Mouse (Mus musculus) limb, embryonic 11.5 days (tissue): ENCODE results near the gene Mcm6. TPM values are rescaled to one million over a fixed set of nuclear protein-coding genes. Genes with fewer than 3 reads are reported as not detected.

Source experiments
- ATAC-seq: fragments of 200-750 bp; cut with Nextera tagmentation; 2 replicates; pipeline ENCODE4 v1.8.0; 2017; ENCODE audit warnings: low read depth; ENCODE audit not compliant: insufficient number of reproducible peaks, low FRiP score, low TSS enrichment
- DNase-seq: peaks from one replicate; pipeline ENCODE4 v3.0.0-alpha.2; 2015; ENCODE audit warnings: low spot score
- H3K27ac ChIP-seq: fragments of 300-500 bp; sonication (generic); replicated peaks from 2 replicates; pipeline ENCODE4 v1.5.1; 2014; ENCODE audit warnings: low read depth, mild to moderate bottlenecking, low read length
- H3K27me3 ChIP-seq: fragments of 300-500 bp; sonication (generic); 2 replicates; pipeline ENCODE4 v1.6.1; 2014; ENCODE audit warnings: mild to moderate bottlenecking, low read length, mixed read lengths; ENCODE audit not compliant: control insufficient read depth, insufficient read depth
- H3K36me3 ChIP-seq: fragments of 300-500 bp; sonication (generic); 2 replicates; pipeline ENCODE4 v1.6.1; 2014; ENCODE audit warnings: mild to moderate bottlenecking, low read length, moderate library complexity, mixed read lengths; ENCODE audit not compliant: control insufficient read depth, insufficient read depth
- H3K4me1 ChIP-seq: fragments of 300-500 bp; sonication (generic); 2 replicates; pipeline ENCODE4 v1.6.1; 2014; ENCODE audit warnings: low read length, mixed read lengths; ENCODE audit not compliant: control insufficient read depth, insufficient read depth
- H3K4me2 ChIP-seq: fragments of 300-500 bp; sonication (generic); 2 replicates; pipeline ENCODE4 v1.6.1; 2014; ENCODE audit warnings: low read depth, mild to moderate bottlenecking, moderate library complexity; ENCODE audit not compliant: severe bottlenecking
- H3K4me3 ChIP-seq: fragments of 300-500 bp; sonication (generic); 2 replicates; pipeline ENCODE4 v1.5.1; 2014; ENCODE audit warnings: low read depth, low read length
- H3K9ac ChIP-seq: fragments of 300-500 bp; sonication (generic); 2 replicates; pipeline ENCODE4 v1.6.1; 2014; ENCODE audit warnings: mild to moderate bottlenecking, low read length
- H3K9me3 ChIP-seq: fragments of 300-500 bp; sonication (generic); 2 replicates; pipeline ENCODE4 v1.6.1; 2016; ENCODE audit warnings: low read length; ENCODE audit not compliant: control insufficient read depth
- WGBS: fragments of 180-500 bp; shearing (Covaris S2); extraction: QIAGEN DNeasy Blood & Tissue Kit; methylation state at CpG from one replicate; pipeline ENCODE4 v1.1.7; 2014; 5-methylcytosine and 5-hydroxymethylcytosine counted together
- polyA plus RNA-seq: library from polyadenylated mRNA; unstranded; fragments of >200 nt; fragmentation: Nextera tagmentation; extraction: Ambion mirVana; gene quantifications from 2 replicates; pipeline ENCODE4 v1.2.1, GENCODE M21; 2014

The Mcm6 gene
- polyA plus RNA-seq, 1 experiment from 2014 or later: 333 TPM

DNA sequence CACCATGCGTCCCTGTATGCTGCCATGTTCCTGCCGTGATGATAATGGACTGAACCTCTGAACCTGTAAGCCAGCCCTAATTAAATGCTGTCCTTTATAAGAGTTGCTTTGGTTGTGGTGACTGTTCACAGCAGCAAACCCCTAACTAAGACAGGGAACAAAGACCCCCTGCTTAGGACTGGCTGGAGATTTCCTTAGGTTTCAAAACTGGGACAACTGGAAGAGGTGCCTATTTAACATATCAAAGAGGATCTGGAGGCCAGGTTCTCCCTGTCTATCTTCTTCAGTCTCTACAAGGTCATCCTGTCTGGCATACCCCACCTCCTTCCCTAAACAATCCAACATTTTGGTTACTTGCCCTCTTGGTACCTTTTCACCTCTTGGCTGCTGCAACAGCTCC, 32.9 kb upstream of the Mcm6 start:
- no peak overlapping the region for H3K4me3 ChIP-seq
- ATAC-seq: no peak
- H3K9me3 ChIP-seq: no peaks in the 10 kb centered on the region
- H3K9ac ChIP-seq: no peak overlapping the region
- no peak overlapping the region for H3K27ac ChIP-seq
- WGBS: 87% methylated on average over 2 of the region's 2 CpGs
- H3K36me3 ChIP-seq: no peaks in the 10 kb centered on the region; the same call in 1 of the 2 replicates
- H3K27me3 ChIP-seq: no peaks in the 10 kb centered on the region
- no peak overlapping the region for H3K4me2 ChIP-seq
- H3K4me1 ChIP-seq: no peaks in the 10 kb centered on the region
- no peak for DNase-seq

DNA sequence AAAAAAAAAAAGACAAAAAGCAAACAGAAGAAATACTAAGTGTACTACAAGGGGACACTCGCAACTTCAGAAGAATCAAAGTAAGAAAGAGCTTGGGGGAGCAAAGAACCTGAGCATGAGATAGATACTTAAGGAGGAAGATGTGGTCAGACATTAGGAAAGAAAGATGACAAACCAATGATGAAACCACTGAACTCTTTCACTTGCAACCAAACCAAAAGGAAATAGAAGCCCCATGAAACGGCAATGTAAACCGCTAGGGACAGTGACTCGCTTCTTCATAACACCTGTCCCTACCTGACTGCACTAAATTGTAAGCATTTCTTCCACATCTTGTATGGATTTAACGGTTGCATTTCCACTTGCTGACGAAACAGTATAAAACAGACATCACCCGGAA, 27.0 kb upstream of the Mcm6 start:
- Histone ChIP-seq H3K27ac (no peak overlapping the region), H3K9ac (no peak overlapping the region), H3K4me3 (no peak overlapping the region), H3K4me2 (no peak overlapping the region), H3K27me3 (no peaks in the 10 kb centered on the region), H3K36me3 (peaks cover 3% of the 10 kb centered on the region), H3K4me1 (no peaks in the 10 kb centered on the region), H3K9me3 (no peaks in the 10 kb centered on the region)
- WGBS: 93% methylated on average over 7 of the region's 7 CpGs
- ATAC-seq (no peak), DNase-seq (no peak)

DNA sequence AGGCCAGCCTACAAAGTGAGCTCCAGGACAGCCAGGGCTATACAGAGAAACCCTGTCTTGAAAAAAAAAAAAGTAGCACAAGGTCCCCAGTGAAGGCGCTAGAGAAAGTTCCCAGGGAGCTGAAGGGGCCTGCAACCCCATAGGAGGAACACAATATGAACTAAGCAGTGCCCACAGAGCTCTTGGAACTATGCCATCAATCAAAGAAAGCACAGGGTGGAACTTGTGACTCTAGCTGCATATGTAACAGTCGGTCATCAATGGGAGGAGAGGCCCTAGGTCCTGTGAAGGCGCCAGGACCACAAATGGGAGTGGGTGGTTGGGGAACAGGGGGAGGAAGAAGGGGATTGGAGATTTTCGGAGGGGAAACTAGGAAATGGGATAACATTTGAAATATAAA, 17.4 kb upstream of the Mcm6 start:
- H3K27ac ChIP-seq: no peak overlapping the region
- DNase-seq (no peak), ATAC-seq (no peak)
- 97% methylated on average over 4 of the region's 4 CpGs for WGBS
- peaks cover 4% of the 10 kb centered on the region for H3K36me3 ChIP-seq
- H3K4me1 ChIP-seq: no peaks in the 10 kb centered on the region
- no peak overlapping the region for H3K9ac ChIP-seq
- no peaks in the 10 kb centered on the region for H3K9me3 ChIP-seq
- H3K27me3 ChIP-seq: no peaks in the 10 kb centered on the region
- H3K4me2 ChIP-seq: no peak overlapping the region
- H3K4me3 ChIP-seq: no peak overlapping the region

DNA sequence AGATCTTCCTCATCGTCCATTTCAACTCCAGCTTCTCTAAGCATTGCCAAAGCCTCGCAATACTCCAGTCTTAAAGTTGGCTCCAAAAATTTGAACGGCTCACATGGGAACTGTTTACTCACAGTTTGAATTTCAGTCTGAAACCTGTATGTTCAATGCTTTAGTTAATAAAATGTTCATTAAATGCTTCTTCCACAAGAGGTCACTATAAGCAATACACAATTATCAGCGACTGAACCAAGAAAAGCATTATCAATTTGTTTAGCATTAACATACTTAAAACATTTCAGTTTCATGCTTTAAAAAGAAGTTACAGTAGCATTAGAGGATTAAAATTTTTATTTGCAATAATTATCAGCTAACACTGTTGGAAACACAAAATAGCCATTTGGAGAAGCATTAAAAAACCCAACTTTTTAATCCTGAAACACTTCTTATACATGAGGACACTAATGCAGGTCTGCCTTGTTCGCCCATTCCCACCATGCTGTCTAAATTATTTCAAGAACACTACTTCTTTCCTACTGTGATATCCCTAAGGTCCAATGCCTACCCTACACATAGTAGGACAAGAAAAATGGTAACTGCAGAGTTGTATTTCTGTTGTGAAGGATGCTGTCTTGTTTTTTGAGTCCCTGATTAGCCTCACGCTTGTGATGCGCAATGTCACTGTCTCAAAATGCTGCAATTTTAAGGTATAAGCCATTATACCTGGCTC, 12.8 kb upstream of the Mcm6 start:
- Histone ChIP-seq H3K4me1 (no peaks in the 10 kb centered on the region), H3K27ac (no peak overlapping the region), H3K4me3 (no peak overlapping the region), H3K4me2 (no peak overlapping the region), H3K9me3 (no peaks in the 10 kb centered on the region), H3K36me3 (no peaks in the 10 kb centered on the region), H3K27me3 (no peaks in the 10 kb centered on the region), H3K9ac (no peak overlapping the region)
- 90% methylated on average over 7 of the region's 7 CpGs for WGBS
- no peak for DNase-seq
- no peak for ATAC-seq

DNA sequence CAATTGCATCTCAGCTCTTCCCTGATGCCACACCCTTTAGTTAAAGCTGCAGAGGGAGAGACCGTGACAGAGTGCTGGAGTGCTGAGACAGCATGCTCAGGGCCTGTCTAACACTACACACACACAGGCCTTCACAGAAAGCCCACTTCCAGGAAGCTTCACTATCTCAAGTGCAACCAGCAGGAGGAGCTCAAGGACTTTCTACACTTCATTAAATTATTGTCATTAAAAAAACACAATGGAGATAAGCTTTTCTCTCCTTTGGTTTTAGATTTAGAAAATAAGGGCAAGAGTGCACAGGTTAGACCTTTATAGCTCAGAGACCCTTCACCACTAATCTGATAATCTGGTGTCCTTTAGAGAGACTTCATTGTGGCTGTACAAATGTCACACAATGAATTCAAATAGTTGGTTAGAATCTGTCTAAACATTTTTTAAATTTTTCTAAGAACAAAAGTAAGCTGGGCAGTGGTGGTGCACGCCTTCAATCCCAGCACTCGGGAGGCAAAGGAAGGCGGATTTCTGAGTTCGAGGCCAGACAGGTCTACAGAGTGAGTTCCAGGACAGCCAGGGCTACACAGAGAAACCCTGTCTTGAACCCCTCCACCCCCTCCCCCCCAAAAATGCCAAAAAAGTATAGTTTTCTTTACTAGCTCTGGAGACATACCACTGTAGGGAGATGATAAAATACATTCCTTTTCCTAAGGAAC, 9.4 kb upstream of the Mcm6 start:
- Histone ChIP-seq H3K4me3 (no peak overlapping the region), H3K9ac (no peak overlapping the region), H3K9me3 (no peaks in the 10 kb centered on the region), H3K36me3 (no peaks in the 10 kb centered on the region), H3K27me3 (no peaks in the 10 kb centered on the region), H3K4me2 (no peak overlapping the region), H3K4me1 (no peaks in the 10 kb centered on the region), H3K27ac (no peak overlapping the region)
- 87% methylated on average over 5 of the region's 5 CpGs for WGBS
- DNase-seq: peak; percentile 38
- peak; percentile 62; the same call in 1 of the 2 replicates for ATAC-seq

DNA sequence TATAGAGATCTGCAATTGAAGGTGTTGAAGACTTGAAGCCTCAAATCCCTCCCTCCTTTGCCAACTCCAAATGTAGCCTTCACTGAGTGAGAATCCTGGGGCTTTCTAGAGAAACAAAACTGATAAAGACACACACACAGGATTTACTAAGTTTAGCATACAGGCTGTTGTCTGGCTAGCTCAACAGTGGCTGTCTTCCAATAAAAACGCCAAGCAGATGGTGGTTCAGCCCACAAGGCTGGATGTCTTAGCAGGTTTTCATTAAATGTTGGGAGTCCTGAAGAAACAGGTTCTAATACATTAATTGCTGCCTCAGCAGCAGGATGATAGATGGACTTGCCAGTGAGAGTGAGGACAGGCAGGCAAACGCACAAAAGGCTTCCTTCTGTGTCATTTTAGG, 1.1 kb upstream of the Mcm6 start:
- WGBS: 55% methylated on average over 2 of the region's 2 CpGs
- no peak overlapping the region for H3K4me3 ChIP-seq
- DNase-seq (no peak), ATAC-seq (no peak)
- H3K4me2 ChIP-seq: no peak overlapping the region
- H3K9me3 ChIP-seq: no peaks in the 10 kb centered on the region
- no peaks in the 10 kb centered on the region for H3K27me3 ChIP-seq
- 0 out of 2 replicates have a peak, but pooled peaks cover 3% of the 10 kb centered on the region for H3K4me1 ChIP-seq
- no peak overlapping the region for H3K9ac ChIP-seq
- H3K36me3 ChIP-seq: peaks cover 3% of the 10 kb centered on the region; the same call in 1 of the 2 replicates
- H3K27ac ChIP-seq: no peak overlapping the region

DNA sequence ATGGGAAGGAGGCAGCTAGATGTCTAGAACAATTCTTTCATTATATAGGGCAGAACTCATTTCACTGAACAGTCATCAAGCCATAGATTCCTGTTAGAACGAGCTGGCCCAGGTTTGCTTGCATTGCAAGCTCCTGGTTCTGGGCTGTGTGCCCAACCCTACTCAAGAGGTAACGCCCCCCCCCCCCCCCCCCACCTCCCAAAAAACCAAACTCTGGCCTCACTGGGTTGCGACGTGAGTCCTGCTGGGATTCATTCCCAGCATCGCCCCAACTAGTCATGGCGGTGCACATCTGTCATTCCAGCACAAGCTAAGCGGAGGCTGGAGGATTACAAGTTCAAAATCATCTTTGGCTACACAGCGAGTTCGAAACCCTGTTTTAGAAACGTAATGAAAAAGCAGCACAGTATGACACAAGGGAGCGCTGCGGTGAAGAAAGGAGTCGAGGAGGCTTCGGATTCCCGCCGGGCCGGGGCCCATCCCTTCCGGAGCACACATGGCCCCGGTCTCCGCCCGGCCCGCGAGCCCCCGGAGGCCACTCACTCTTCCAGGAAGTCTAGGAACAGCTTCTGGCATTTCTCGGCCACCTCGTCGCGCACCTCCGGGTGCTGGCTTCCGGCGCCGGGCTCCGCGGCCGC, 429 bp downstream of the Mcm6 start:
- no peaks in the 10 kb centered on the region for H3K9me3 ChIP-seq
- DNase-seq: no peak
- H3K27ac ChIP-seq: peak overlapping the region; percentile 87
- H3K4me3 ChIP-seq: peak overlapping the region; percentile 90
- WGBS: under 1% methylated on average over 35 of the region's 35 CpGs
- peak; percentile 77 for ATAC-seq
- peak overlapping the region; percentile 62 for H3K4me2 ChIP-seq
- H3K36me3 ChIP-seq: peaks cover 3% of the 10 kb centered on the region; the same call in 1 of the 2 replicates
- H3K9ac ChIP-seq: peak overlapping the region; percentile 90
- 0 out of 2 replicates have a peak, but pooled peaks cover 3% of the 10 kb centered on the region for H3K4me1 ChIP-seq
- H3K27me3 ChIP-seq: no peaks in the 10 kb centered on the region

DNA sequence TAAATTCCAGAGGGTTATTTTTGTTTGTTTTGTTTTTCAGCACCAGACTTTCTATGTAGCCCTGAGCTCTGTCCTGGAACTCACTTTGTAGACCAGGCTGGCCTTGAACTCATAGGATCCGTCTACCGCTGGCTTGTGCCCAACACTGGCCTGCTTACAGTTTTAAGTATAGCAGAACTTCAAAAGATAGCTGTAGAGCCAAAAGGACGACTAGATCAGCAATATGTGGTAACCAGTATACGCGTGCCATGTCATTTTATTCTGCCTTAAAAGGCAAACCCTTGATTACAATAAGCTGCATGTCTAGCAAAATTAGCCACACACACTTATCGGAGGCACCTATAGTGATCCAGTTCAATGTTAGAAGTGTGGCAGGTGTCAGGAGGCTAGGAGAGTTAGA, 1.2 kb downstream of the Mcm6 start:
- peak overlapping the region; percentile 90 for H3K4me3 ChIP-seq
- ATAC-seq (no peak), DNase-seq (no peak)
- H3K27me3 ChIP-seq: no peaks in the 10 kb centered on the region
- 78% methylated on average over 6 of the region's 6 CpGs for WGBS
- peaks cover 8% of the 10 kb centered on the region; the same call in 1 of the 2 replicates for H3K36me3 ChIP-seq
- peak overlapping the region; percentile 90 for H3K9ac ChIP-seq
- H3K4me2 ChIP-seq: peak overlapping the region; percentile 62
- H3K9me3 ChIP-seq: no peaks in the 10 kb centered on the region
- 0 out of 2 replicates have a peak, but pooled peaks cover 3% of the 10 kb centered on the region for H3K4me1 ChIP-seq
- H3K27ac ChIP-seq: no peak overlapping the region
